Mouse (Mus musculus): ENCODE results near the gene Rnf135.

DNA sequence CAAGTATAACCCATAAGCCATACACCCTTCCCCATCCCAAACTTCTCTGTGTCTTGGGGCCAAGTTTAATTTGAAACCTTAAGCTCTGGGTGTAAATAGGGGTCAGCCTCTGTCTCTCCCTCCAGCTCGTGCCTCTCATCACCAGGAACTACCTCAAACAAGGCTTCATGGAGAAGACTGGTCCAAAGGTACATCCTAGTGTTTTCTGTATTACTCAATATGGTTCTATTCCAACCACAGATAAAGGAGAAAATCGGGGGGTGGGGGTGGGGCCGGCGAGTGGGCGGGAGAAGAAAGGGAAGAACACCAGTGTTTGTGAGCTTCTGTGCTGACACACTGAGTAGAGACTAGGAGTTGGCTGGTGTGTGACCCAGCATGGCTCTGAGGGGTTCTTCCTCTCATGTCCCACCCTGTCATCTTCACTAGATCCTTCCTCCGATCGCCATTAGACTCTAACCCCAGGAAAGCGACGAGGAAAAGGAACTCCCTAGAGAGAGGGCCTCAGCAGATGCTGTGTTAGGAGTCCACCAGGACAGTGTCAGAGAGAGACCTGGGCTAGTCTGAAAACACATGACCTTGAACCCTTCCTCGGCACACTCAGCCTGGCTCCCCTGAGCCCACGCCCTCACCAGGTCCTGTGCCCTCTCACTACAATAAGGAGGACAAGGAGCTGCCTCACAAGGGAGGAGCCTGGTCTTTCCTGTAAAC, 9.5 kb upstream of the Rnf135 start:
- no peak for TF ChIP-seq CTCF (IDR thresholded peaks at IDR 0.05; ENCODE audit: borderline replicate concordance, extremely low read depth, insufficient read depth, insufficient read length)
- TF ChIP-seq POLR2A (IDR thresholded peaks at IDR 0.05; ENCODE audit: borderline replicate concordance, extremely low read depth, insufficient read depth, insufficient read length, poor library complexity, severe bottlenecking) = no peak

Data from brain, embryonic 14.5 days (tissue).